Mouse (Mus musculus) lung, adult 2 months (tissue): ENCODE measurements around the gene Mest.

Experiments
- CTCF ChIP-seq: fragments of 200-500 bp; IDR thresholded peaks from 2 replicates; pipeline ENCODE4 v1.5.1; 2011; ENCODE audit warnings: mild to moderate bottlenecking, low read length, control low read depth; ENCODE audit not compliant: insufficient read depth
- POLR2A ChIP-seq: fragments of 200-500 bp; IDR thresholded peaks from 2 replicates; pipeline ENCODE4 v1.6.1; 2011; ENCODE audit warnings: low read depth, mild to moderate bottlenecking, control low read depth, low read length, borderline replicate concordance; ENCODE audit errors: extremely low read depth

DNA sequence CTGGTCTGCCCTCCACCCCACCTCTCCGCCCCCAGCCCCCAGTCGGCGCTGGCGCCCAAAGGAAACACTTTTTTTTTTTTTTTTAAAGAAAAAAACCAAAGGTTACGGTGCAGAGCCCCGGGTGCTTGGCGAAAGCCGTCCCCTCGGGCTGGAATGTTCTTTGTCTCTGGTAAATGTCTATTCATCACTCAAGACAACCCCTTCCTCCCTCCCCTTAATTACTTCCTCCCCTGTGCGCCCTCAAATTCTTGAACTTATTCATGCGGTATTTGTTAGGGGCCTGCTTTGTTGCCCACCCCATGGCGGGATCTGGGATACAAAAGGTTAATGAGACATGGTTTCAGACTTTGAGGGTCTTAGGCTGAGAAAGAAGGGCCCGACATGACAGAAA is 13.0 kb downstream of the Mest start:
- no peak for TF ChIP-seq POLR2A
- TF ChIP-seq CTCF, result no peak
